Mouse (Mus musculus): ENCODE data around the gene Ldlrad3.

DNA sequence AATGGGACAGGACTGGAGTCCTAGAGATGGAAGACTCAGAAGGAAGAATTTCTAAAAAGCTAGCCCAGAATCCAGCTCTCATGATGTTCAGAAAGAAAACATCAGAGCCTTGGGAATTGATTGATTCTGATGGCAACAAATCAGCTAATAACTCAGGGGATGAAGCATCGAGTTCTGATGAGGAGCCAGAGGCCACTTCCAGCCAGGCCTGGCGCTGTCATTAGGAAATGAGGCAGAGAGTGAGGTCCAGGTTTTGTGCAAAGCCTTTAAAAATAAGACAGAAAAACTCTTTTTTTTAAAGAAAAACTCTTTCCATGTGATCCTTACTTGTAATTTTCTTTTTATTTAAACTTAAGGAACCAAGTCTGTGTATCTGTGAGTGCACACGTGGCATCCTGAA is 252.9 kb downstream of the Ldlrad3 start:
- no peak for TF ChIP-seq CTCF (IDR thresholded peaks at IDR 0.05)
- no peak for TF ChIP-seq POLR2A (IDR thresholded peaks at IDR 0.05; ENCODE audit: insufficient read depth, low read depth, low read length)
- TF ChIP-seq EP300 (IDR thresholded peaks at IDR 0.05; ENCODE audit: insufficient read depth, low read depth, low read length): no peak
